Mouse (Mus musculus) Patski (cell line): ENCODE measurements around the gene Ntrk3. TPM values are rescaled to one million over a fixed set of nuclear protein-coding genes. Genes with fewer than 3 reads are reported as not detected.
A peak's percentile ranks its signal among the peaks of the same experiment; 100 is the strongest.

ENCODE experiments used
- ATAC-seq: fragments of 100-300 bp; one replicate; pipeline ENCODE4 v1.8.0; 2021
- CTCF ChIA-PET: fragments of 350-600 bp; sonication (Branson Sonifier 250); formaldehyde crosslinking; loops from one replicate; lab custom pipeline; 2022; ENCODE audit warnings: inconsistent platforms; lab: Charles Lee
- POLR2A ChIA-PET: fragments of 350-600 bp; sonication (Branson Sonifier 250); formaldehyde crosslinking; loops from one replicate; lab custom pipeline; 2022; ENCODE audit warnings: antibody characterized with exemption, inconsistent platforms; lab: Charles Lee
- DNase-seq: peaks from one replicate; pipeline ENCODE4 v3.0.0-alpha.2; 2011; ENCODE audit warnings: low read depth, low spot score
- H3K27me3 ChIP-seq: fragments of 371-371 bp; one replicate; pipeline ENCODE4 v1.5.1; 2021
- CTCF ChIP-seq: fragments of 100-300 bp; IDR thresholded peaks from one replicate; pipeline ENCODE4 v1.5.1; 2021
- in situ Hi-C: fragments of 300-500 bp; cut with MboI; formaldehyde crosslinking; loops from 3 replicates; pipeline ENCODE4 v1.11.1; 2018; ENCODE audit warnings: low pct_unique_long_range_greater_than_20kb, mixed read lengths
- polyA plus RNA-seq: library from polyadenylated mRNA; unstranded; gene quantifications from one replicate; pipeline ENCODE4 v1.2.3, GENCODE M21; 2021

Ntrk3 gene
- polyA plus RNA-seq, 1 experiment from 2014 or later: 13.7 TPM

DNA sequence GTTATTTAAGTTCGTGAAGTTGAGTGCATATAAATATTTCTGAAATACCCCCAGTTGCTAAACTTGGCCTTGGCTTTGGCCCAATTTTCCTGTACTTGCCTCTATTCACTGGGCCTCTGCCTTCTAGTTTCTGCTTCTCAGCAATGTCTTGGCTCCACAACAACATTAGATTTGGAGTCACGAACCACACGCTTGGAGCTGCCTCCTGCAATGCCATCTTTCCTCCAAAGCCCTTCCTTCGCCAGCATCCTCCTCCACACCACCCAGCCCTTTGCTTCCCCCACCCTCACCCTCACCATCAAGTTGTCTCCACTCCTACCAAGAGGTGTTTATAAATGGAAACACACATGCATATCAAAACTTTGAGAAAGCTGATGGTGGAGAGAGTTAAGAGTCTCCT lies 340.6 kb downstream of the Ntrk3 start:
- in situ Hi-C loops: no loop called here
- peaks cover 3% of the 10 kb centered on the region for H3K27me3 ChIP-seq
- no peak for TF ChIP-seq CTCF
- ATAC-seq (no peak), DNase-seq (no peak)
- ChIA-PET POLR2A (interaction anchor here (0.6 kb wide), 1 partner anchor 199 kb away, joined by 6 read pairs; no protein-coding TSS in a partner anchor), CTCF (no interaction called here)

- POLR2A ChIA-PET: no interaction called here
- no peak for ATAC-seq
- DNase-seq: no peak
- CTCF ChIA-PET: interaction anchor here (1.1 kb wide), 1 partner anchor 27 kb away, joined by 3 read pairs; no protein-coding TSS in a partner anchor
- no peak for TF ChIP-seq CTCF
- in situ Hi-C loops: no loop called here
- H3K27me3 ChIP-seq: peaks cover 3% of the 10 kb centered on the region
Measured at GRCm38 (mm10) chr7:78390019-78390418, 347.8 kb downstream of the Ntrk3 start.

- DNase-seq (no peak), ATAC-seq (no peak)
- CTCF ChIA-PET: no interaction called here
- no peak for TF ChIP-seq CTCF
- POLR2A ChIA-PET: no interaction called here
- peaks cover 3% of the 10 kb centered on the region for H3K27me3 ChIP-seq
- in situ Hi-C loops: no loop called here
Measured at GRCm38 (mm10) chr7:78388101-78388500, 349.7 kb downstream of the Ntrk3 start.

DNA sequence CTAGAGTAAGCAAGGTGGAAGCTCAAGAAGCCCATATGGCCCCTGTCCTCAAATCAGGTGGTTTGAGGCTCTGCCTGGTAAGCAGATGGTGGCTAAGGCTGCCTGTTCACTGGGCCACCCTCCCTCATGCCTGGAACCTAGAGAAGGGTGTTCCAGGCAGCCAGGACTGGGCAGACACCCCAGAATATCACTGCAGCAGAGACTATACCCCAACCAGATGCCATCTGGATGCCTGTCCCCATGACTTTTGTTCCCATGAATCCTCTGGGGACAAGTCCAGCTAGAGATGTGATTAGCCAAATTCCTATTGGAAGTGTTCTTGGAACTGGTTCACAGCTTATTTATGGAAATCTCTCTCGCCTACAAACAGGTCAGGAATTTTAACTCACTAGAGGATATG lies 351.8 kb downstream of the Ntrk3 start:
- CTCF ChIA-PET: no interaction called here
- no peak for DNase-seq
- in situ Hi-C loops: no loop called here

DNA sequence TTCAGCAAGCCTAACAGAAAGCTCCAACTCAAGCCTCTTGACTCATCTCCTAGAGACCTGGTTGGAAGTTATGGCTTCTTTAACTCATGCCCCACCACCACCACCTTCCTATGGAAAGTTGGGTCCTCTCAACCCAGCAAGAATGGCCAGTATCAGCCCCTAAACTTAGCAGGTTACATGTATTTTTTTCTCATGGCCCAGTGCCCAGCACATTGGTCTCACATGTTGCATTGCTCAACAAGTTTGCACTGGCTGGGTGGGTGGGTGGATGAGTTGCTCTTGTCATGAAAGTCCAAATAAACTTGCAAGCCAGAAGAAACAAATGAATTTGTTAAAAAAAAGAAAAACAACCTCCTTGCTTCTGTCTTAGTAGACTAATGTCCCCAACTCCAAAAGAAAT lies 353.7 kb downstream of the Ntrk3 start:
- in situ Hi-C loops: no loop called here
- no peak for TF ChIP-seq CTCF
- ChIA-PET CTCF (interaction anchor here (1.0 kb wide), 1 partner anchor 40 kb away, joined by 3 read pairs; no protein-coding TSS in a partner anchor), POLR2A (no interaction called here)
- DNase-seq: no peak
- H3K27me3 ChIP-seq: no peaks in the 10 kb centered on the region
- ATAC-seq: no peak

More for the DNA sequence above, 351.8 kb downstream of the Ntrk3 start:
- no peak for TF ChIP-seq CTCF
- H3K27me3 ChIP-seq: peaks cover 3% of the 10 kb centered on the region
- POLR2A ChIA-PET: no interaction called here
- no peak for ATAC-seq

- no peaks in the 10 kb centered on the region for H3K27me3 ChIP-seq
- ChIA-PET POLR2A (no interaction called here), CTCF (interaction anchor here (1.3 kb wide), 1 partner anchor 48 kb away, joined by 3 read pairs; no protein-coding TSS in a partner anchor)
- ATAC-seq (no peak), DNase-seq (no peak)
- in situ Hi-C loops: no loop called here
- TF ChIP-seq CTCF: peak; percentile 26
Measured at GRCm38 (mm10) chr7:78382126-78382525, 355.7 kb downstream of the Ntrk3 start.

DNA sequence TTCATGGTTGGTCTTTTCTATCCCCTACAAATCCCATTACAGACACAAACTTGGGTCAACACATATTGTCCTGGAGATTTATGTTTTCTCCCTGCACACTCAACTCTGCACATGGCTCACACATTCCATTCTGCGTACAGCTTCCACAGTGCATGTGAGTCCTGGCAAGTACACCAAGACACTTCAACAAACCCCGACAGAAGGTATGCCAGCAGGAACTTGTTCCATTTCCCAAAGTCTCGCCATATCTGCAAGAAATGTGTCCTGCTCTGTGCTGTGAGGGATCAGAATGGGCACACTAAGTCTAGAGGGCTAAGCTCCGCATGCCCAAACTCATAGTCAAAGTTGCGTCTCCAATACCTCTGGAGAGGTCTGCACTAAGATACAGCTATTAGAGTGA lies 358.0 kb downstream of the Ntrk3 start:
- H3K27me3 ChIP-seq: no peaks in the 10 kb centered on the region
- in situ Hi-C loops: no loop called here
- ChIA-PET CTCF (interaction anchor here (0.8 kb wide), 1 partner anchor 108 kb away, joined by 3 read pairs; no protein-coding TSS in a partner anchor), POLR2A (no interaction called here)
- TF ChIP-seq CTCF: no peak
- DNase-seq (no peak), ATAC-seq (no peak)

- H3K27me3 ChIP-seq: no peaks in the 10 kb centered on the region
- no peak for TF ChIP-seq CTCF
- POLR2A ChIA-PET: no interaction called here
- CTCF ChIA-PET: no interaction called here
- in situ Hi-C loops: no loop called here
- no peak for ATAC-seq
- no peak for DNase-seq
Measured at GRCm38 (mm10) chr7:78378306-78378705, 359.5 kb downstream of the Ntrk3 start.

- in situ Hi-C loops: no loop called here
- POLR2A ChIA-PET: no interaction called here
- H3K27me3 ChIP-seq: no peaks in the 10 kb centered on the region
- ATAC-seq (no peak), DNase-seq (no peak)
- no peak for TF ChIP-seq CTCF
- CTCF ChIA-PET: no interaction called here
Measured at GRCm38 (mm10) chr7:78376875-78377274, 360.9 kb downstream of the Ntrk3 start.

DNA sequence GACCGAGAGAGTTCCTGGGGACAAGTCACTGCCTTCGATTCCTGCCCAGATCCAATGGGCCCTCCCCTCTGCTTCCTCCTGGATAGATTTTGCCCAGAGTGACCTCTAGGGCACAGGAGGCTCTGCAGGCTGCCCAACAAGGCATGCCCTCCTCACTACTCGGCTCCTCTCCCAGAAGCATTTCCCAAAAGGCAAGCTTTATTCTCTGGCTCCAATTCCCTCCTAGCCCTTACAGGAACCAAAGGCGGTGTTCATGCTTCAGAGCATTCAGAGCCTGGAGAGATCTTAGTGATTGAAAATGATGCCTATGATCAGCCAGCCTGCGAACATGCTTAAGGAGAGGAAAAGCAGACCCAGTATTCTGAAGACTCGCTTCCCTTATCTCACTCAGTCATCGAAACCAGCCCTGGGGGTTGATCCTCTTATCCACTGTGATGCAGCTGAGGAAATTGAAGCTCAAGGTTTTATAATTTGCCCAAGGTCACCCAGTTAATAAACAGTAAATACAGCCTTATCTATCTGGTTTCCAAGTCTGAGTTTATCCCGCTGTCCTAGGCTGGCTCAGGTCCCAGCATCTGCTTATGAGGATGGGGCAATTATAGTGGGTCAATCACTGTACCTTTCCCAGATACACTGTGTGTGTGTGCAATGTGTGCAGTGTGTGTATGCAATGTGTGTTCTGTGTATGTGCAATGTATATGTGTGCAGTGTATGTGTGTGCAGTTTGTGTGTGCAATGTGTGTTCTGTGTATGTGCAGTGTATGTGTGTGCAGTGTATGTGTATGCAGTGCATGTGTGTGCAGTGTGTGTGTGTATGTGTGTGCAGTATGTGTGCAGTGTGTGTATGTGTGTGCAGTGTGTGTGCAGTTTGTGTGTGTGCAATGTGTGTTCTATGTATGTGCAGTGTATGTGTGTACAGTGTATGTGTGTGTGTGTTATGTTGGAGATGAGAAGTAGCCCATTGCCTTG lies 376.2 kb downstream of the Ntrk3 start:
- ChIA-PET CTCF (interaction anchor here (1.1 to 1.7 kb wide), 2 partner anchors 13 to 124 kb away, joined by 3 read pairs; no protein-coding TSS in a partner anchor), POLR2A (no interaction called here)
- no peak for TF ChIP-seq CTCF
- in situ Hi-C loops: no loop called here
- H3K27me3 ChIP-seq: no peaks in the 10 kb centered on the region
- ATAC-seq (peak; percentile 15), DNase-seq (no peak)

DNA sequence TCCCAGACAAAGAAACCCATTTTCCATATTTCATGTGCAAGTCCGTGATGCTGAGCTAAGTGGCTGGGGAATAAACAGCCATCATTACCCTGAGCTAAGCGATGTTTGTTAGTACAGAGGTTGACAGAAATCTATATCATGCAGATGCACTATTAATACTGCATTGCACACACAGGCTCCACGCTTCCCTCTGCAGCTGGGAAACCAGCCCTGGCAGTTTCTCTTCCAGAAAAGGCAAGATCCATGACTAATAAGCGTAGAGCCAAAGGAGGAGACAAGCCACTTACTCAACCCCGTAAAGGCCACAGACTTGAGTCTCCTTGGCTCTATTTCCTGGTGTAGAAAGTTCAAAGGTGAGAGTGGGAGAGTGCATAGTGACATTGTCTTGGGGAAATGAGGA lies 390.3 kb downstream of the Ntrk3 start:
- no peak for DNase-seq
- ATAC-seq: no peak
- POLR2A ChIA-PET: no interaction called here
- in situ Hi-C loops: no loop called here
- CTCF ChIA-PET: no interaction called here
- no peaks in the 10 kb centered on the region for H3K27me3 ChIP-seq
- TF ChIP-seq CTCF: no peak
